Mouse (Mus musculus): ENCODE measurements around the gene Eif4h.

- TF ChIP-seq CTCF (IDR thresholded peaks at IDR 0.05; ENCODE audit: low read depth) (no peak), EP300 (IDR thresholded peaks at IDR 0.05; ENCODE audit: low read depth) (no peak)
Observed at GRCm38 (mm10) chr5:134615780-134616179, 23.5 kb downstream of the Eif4h start.
